Mouse (Mus musculus) intestine, embryonic 14.5 days (tissue): ENCODE measurements at regions not wholly inside any gene's neighbourhood (a gene's known extent, or its start where the extent isn't known, plus 50 kb on each side); places are given as distances from the start of the nearest gene placed in this dataset.

Experiments used
- ATAC-seq: fragments of 200-750 bp; cut with Nextera tagmentation; replicated peaks from 2 replicates; pipeline ENCODE4 v1.8.0; 2017; ENCODE audit warnings: low read depth, moderate number of reproducible peaks, moderate TSS enrichment, moderate library complexity; ENCODE audit not compliant: low FRiP score, low TSS enrichment
- DNase-seq: peaks from one replicate; pipeline ENCODE4 v3.0.0-alpha.2; 2018; ENCODE audit warnings: low spot score
- H3K27ac ChIP-seq: fragments of 300-500 bp; sonication (generic); 2 replicates; pipeline ENCODE4 v1.5.1; 2014; ENCODE audit warnings: low read depth, mild to moderate bottlenecking, control low read depth
- H3K27me3 ChIP-seq: fragments of 300-500 bp; sonication (generic); replicated peaks from 2 replicates; pipeline ENCODE4 v1.6.1; 2014; ENCODE audit warnings: low read length, control low read depth; ENCODE audit not compliant: control insufficient read depth, insufficient read depth
- H3K36me3 ChIP-seq: fragments of 300-500 bp; sonication (generic); 2 replicates; pipeline ENCODE4 v1.6.1; 2014; ENCODE audit warnings: low read length, control low read depth; ENCODE audit not compliant: control insufficient read depth, insufficient read depth
- H3K4me1 ChIP-seq: fragments of 300-500 bp; sonication (generic); replicated peaks from 2 replicates; pipeline ENCODE4 v1.6.1; 2014; ENCODE audit warnings: low read length, control low read depth, mixed read lengths; ENCODE audit not compliant: control insufficient read depth, insufficient read depth
- H3K4me2 ChIP-seq: fragments of 300-500 bp; sonication (generic); 2 replicates; pipeline ENCODE4 v1.6.1; 2014; ENCODE audit warnings: low read length
- H3K4me3 ChIP-seq: fragments of 300-500 bp; sonication (generic); 2 replicates; pipeline ENCODE4 v1.5.1; 2014; ENCODE audit warnings: low read depth, low read length, control low read depth, mixed read lengths
- H3K9ac ChIP-seq: fragments of 300-500 bp; sonication (generic); 2 replicates; pipeline ENCODE4 v1.6.1; 2014; ENCODE audit warnings: mild to moderate bottlenecking, low read length
- H3K9me3 ChIP-seq: fragments of 300-500 bp; sonication (generic); 2 replicates; pipeline ENCODE4 v1.6.1; 2016; ENCODE audit warnings: low read length, control low read depth; ENCODE audit not compliant: control insufficient read depth
- WGBS: fragments of 180-500 bp; shearing (Covaris S2); extraction: QIAGEN DNeasy Blood & Tissue Kit; methylation state at CpG from one replicate; pipeline ENCODE4 v1.1.7; 2014; 5-methylcytosine and 5-hydroxymethylcytosine counted together

DNA sequence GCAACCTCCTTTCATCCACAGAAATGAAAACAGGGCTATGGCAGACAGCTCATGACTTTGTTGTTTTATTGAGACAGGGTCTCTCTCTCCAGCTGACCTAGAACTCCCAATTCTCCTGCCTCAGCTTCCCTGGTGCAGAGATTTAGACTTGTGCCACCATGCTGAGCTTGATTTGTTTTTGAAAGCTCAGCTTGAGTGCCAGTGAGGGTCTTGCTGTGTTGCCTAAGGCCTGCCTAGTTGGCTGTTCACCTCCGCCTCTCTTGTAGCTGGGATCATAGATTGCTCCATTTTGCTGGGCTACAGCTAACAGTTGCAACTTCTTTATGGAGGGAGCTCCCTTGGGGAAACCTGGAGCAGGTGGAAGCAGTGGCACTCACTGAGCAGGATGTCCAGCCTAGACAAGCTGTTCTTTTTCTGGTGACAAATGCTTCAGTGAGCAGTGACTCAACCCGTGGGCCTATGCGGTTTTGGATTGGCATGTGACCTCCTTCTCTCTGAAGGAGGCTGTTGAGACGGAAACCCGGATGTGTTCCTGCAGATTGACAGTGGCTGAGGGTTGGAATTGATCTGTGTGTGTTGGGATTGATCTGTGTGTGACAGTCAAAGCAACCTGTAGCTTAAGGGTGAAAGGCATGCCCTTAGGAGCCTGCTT is 63.8 kb upstream of the Akt3 start:
- WGBS, result 63% methylated on average over 5 of the region's 5 CpGs
- Histone ChIP-seq H3K27ac (no peak overlapping the region), H3K9ac (no peak overlapping the region), H3K9me3 (no peaks in the 10 kb centered on the region), H3K4me3 (no peak overlapping the region), H3K36me3 (no peaks in the 10 kb centered on the region), H3K4me2 (no peak overlapping the region), H3K4me1 (no peaks in the 10 kb centered on the region), H3K27me3 (0 out of 2 replicates have a peak, but pooled peaks cover 2% of the 10 kb centered on the region)
- DNase-seq, result no peak
- no peak for ATAC-seq

DNA sequence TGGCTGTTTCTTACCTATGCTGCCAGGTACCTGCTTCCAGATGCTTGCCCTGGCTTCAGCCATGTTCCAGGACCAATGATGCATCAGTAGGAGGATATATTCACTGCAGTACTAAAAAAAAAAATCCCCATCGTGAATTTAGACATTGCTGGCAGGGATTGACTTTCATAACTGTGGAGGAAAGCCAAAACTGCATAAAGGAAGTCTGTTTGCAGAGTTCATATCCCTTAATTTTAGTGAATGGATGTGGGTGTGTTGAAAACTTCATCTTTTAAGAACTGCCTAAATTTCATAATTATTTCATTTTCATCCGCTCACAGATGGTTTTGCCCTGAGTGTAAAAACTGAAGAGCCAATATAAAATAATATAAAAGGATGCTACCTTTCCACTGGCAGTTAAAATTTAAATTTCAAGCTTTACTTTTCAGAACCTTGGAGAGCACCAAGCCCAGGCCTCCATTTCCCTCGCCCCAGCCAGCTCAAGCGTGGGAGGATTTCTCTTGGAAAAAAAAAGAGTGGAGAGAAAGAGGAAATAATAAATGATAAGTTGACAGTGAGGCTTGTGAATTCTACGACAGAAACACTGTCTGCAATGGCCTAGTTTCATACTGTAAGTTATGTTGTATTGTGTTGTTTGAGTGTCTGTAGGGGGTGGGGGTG is 50.3 kb upstream of the Akt3 start:
- Histone ChIP-seq H3K36me3 (no peaks in the 10 kb centered on the region), H3K4me1 (no peaks in the 10 kb centered on the region), H3K27me3 (no peaks in the 10 kb centered on the region), H3K4me3 (no peak overlapping the region), H3K4me2 (no peak overlapping the region), H3K27ac (no peak overlapping the region), H3K9ac (no peak overlapping the region), H3K9me3 (no peaks in the 10 kb centered on the region)
- DNase-seq (no peak), ATAC-seq (no peak)
- 20% methylated on average over 5 of the region's 5 CpGs for WGBS
